Mouse (Mus musculus): ENCODE results near the gene Mt1. TPM values are rescaled to one million over a fixed set of nuclear protein-coding genes. Genes with fewer than 3 reads are reported as not detected.
A peak's percentile ranks its signal among the peaks of the same experiment; 100 is the strongest.

Gene Mt1
- polyA plus RNA-seq, 1 experiment from 2014 or later, result 418 TPM

GRCm38 (mm10) chr8:94183117-94183516 is 4.2 kb downstream of the Mt1 start:
- Histone ChIP-seq H3K27ac (peak overlapping the region; percentile 53), H3K79me2 (ENCODE audit: inconsistent target) (peaks cover 13% of the 10 kb centered on the region)
- WGBS (ENCODE audit: missing documents), result under 1% methylated on average over 16 of the region's 16 CpGs

GRCm38 (mm10) chr8:94184357-94184843 is 5.5 kb downstream of the Mt1 start:
- WGBS (ENCODE audit: missing documents), result 61% methylated on average over 12 of the region's 12 CpGs
- no peak overlapping the region for H3K27ac ChIP-seq
- H3K4me3 ChIP-seq (ENCODE audit: inconsistent target), result no peak overlapping the region
- H3K79me2 ChIP-seq (ENCODE audit: inconsistent target), result peaks cover 13% of the 10 kb centered on the region
- no peaks in the 10 kb centered on the region for H3K36me3 ChIP-seq (ENCODE audit: inconsistent target)

More at GRCm38 (mm10) chr8:94183117-94183516, 4.2 kb downstream of the Mt1 start:
- Histone ChIP-seq H3K4me3 (ENCODE audit: inconsistent target) (peak overlapping the region; percentile 8; the same call in 1 of the 2 replicates), H3K36me3 (ENCODE audit: inconsistent target) (no peaks in the 10 kb centered on the region)

- H3K4me3 ChIP-seq (ENCODE audit: inconsistent target), result no peak overlapping the region
- H3K27ac ChIP-seq, result no peak overlapping the region
- H3K79me2 ChIP-seq (ENCODE audit: inconsistent target), result peaks cover 3% of the 10 kb centered on the region; the same call in 1 of the 2 replicates
- WGBS (ENCODE audit: missing documents), result 79% methylated on average over 6 of the region's 6 CpGs
- no peaks in the 10 kb centered on the region for H3K36me3 ChIP-seq (ENCODE audit: inconsistent target)
Measured at GRCm38 (mm10) chr8:94185791-94186190, 6.9 kb downstream of the Mt1 start.

- no peaks in the 10 kb centered on the region for H3K36me3 ChIP-seq (ENCODE audit: inconsistent target)
- no peaks in the 10 kb centered on the region for H3K79me2 ChIP-seq (ENCODE audit: inconsistent target)
- no peak overlapping the region for H3K4me3 ChIP-seq (ENCODE audit: inconsistent target)
- no peak overlapping the region for H3K27ac ChIP-seq
- 29% methylated on average over 14 of the region's 17 CpGs for WGBS (ENCODE audit: missing documents)
Measured at GRCm38 (mm10) chr8:94186542-94186941, 7.7 kb downstream of the Mt1 start.

GRCm38 (mm10) chr8:94187290-94188002 is 8.6 kb downstream of the Mt1 start:
- no peak overlapping the region for H3K27ac ChIP-seq
- WGBS (ENCODE audit: missing documents), result 31% methylated on average over 19 of the region's 21 CpGs

GRCm38 (mm10) chr8:94189275-94190031 is 10.6 kb downstream of the Mt1 start:
- Histone ChIP-seq H3K27ac (no peak overlapping the region), H3K36me3 (ENCODE audit: inconsistent target) (no peaks in the 10 kb centered on the region), H3K79me2 (ENCODE audit: inconsistent target) (no peaks in the 10 kb centered on the region), H3K4me3 (ENCODE audit: inconsistent target) (no peak overlapping the region)
- WGBS (ENCODE audit: missing documents), result 88% methylated on average over 13 of the region's 13 CpGs

More at GRCm38 (mm10) chr8:94187290-94188002, 8.6 kb downstream of the Mt1 start:
- Histone ChIP-seq H3K36me3 (ENCODE audit: inconsistent target) (no peaks in the 10 kb centered on the region), H3K79me2 (ENCODE audit: inconsistent target) (no peaks in the 10 kb centered on the region), H3K4me3 (ENCODE audit: inconsistent target) (no peak overlapping the region)

- Histone ChIP-seq H3K27ac (peak overlapping the region; percentile 78), H3K79me2 (ENCODE audit: inconsistent target) (no peaks in the 10 kb centered on the region), H3K36me3 (ENCODE audit: inconsistent target) (no peaks in the 10 kb centered on the region), H3K4me3 (ENCODE audit: inconsistent target) (no peak overlapping the region)
- WGBS (ENCODE audit: missing documents), result 6% methylated on average over 21 of the region's 21 CpGs
Measured at GRCm38 (mm10) chr8:94191101-94191691, 12.3 kb downstream of the Mt1 start.

GRCm38 (mm10) chr8:94192926-94193325 is 14.0 kb downstream of the Mt1 start:
- H3K36me3 ChIP-seq (ENCODE audit: inconsistent target), result no peaks in the 10 kb centered on the region
- H3K79me2 ChIP-seq (ENCODE audit: inconsistent target), result no peaks in the 10 kb centered on the region
- no peak overlapping the region for H3K27ac ChIP-seq
- H3K4me3 ChIP-seq (ENCODE audit: inconsistent target), result no peak overlapping the region
- WGBS (ENCODE audit: missing documents), result 89% methylated on average over 1 of the region's 1 CpGs

GRCm38 (mm10) chr8:94194591-94195223 is 15.8 kb downstream of the Mt1 start:
- WGBS (ENCODE audit: missing documents), result 84% methylated on average over 7 of the region's 7 CpGs
- H3K4me3 ChIP-seq (ENCODE audit: inconsistent target), result no peak overlapping the region
- H3K79me2 ChIP-seq (ENCODE audit: inconsistent target), result no peaks in the 10 kb centered on the region
- H3K36me3 ChIP-seq (ENCODE audit: inconsistent target), result no peaks in the 10 kb centered on the region
- H3K27ac ChIP-seq, result no peak overlapping the region

- Histone ChIP-seq H3K79me2 (ENCODE audit: inconsistent target) (no peaks in the 10 kb centered on the region), H3K4me3 (ENCODE audit: inconsistent target) (no peak overlapping the region), H3K27ac (no peak overlapping the region), H3K36me3 (ENCODE audit: inconsistent target) (no peaks in the 10 kb centered on the region)
- WGBS (ENCODE audit: missing documents), result 43% methylated on average over 10 of the region's 10 CpGs
Measured at GRCm38 (mm10) chr8:94199202-94199869, 20.5 kb downstream of the Mt1 start.

GRCm38 (mm10) chr8:94204043-94204442 is 25.2 kb downstream of the Mt1 start:
- Histone ChIP-seq H3K27ac (no peak overlapping the region), H3K36me3 (ENCODE audit: inconsistent target) (no peaks in the 10 kb centered on the region), H3K4me3 (ENCODE audit: inconsistent target) (no peak overlapping the region), H3K79me2 (ENCODE audit: inconsistent target) (no peaks in the 10 kb centered on the region)
- 74% methylated on average over 3 of the region's 3 CpGs for WGBS (ENCODE audit: missing documents)

- no peaks in the 10 kb centered on the region for H3K79me2 ChIP-seq (ENCODE audit: inconsistent target)
- H3K27ac ChIP-seq, result no peak overlapping the region
- H3K4me3 ChIP-seq (ENCODE audit: inconsistent target), result no peak overlapping the region
- no peaks in the 10 kb centered on the region for H3K36me3 ChIP-seq (ENCODE audit: inconsistent target)
- 17% methylated on average over 5 of the region's 5 CpGs for WGBS (ENCODE audit: missing documents)
Measured at GRCm38 (mm10) chr8:94205736-94206135, 26.9 kb downstream of the Mt1 start.

GRCm38 (mm10) chr8:94206256-94206655 is 27.4 kb downstream of the Mt1 start:
- H3K79me2 ChIP-seq (ENCODE audit: inconsistent target), result no peaks in the 10 kb centered on the region
- H3K27ac ChIP-seq, result no peak overlapping the region
- WGBS (ENCODE audit: missing documents), result 92% methylated on average over 6 of the region's 8 CpGs
- no peak overlapping the region for H3K4me3 ChIP-seq (ENCODE audit: inconsistent target)
- no peaks in the 10 kb centered on the region for H3K36me3 ChIP-seq (ENCODE audit: inconsistent target)

- no peak overlapping the region for H3K27ac ChIP-seq
- H3K36me3 ChIP-seq (ENCODE audit: inconsistent target), result no peaks in the 10 kb centered on the region
- no peak overlapping the region for H3K4me3 ChIP-seq (ENCODE audit: inconsistent target)
- 50% methylated on average over 2 of the region's 2 CpGs for WGBS (ENCODE audit: missing documents)
- no peaks in the 10 kb centered on the region for H3K79me2 ChIP-seq (ENCODE audit: inconsistent target)
Measured at GRCm38 (mm10) chr8:94207491-94207890, 28.6 kb downstream of the Mt1 start.
